Mouse (Mus musculus) left cerebral cortex, adult 2 months (tissue): Measurements from ENCODE around the gene Xirp1. TPM values are rescaled to one million over a fixed set of nuclear protein-coding genes. Genes with fewer than 3 reads are reported as not detected.
A peak's percentile ranks its signal among the peaks of the same experiment; 100 is the strongest.

Source experiments
- DNase-seq, 2 experiments: peaks; one replicate each; pipeline ENCODE4 v3.0.0; 2021 to 2022; ENCODE audit warnings: low spot score in 2 of 2, mixed read lengths in 1 of 2; ENCODE audit errors: extremely low spot score in 1 of 2
- H3K27ac ChIP-seq: fragments of 200-600 bp; 2 replicates; pipeline ENCODE4 v1.8.1; 2022
- H3K4me3 ChIP-seq: fragments of 200-600 bp; 2 replicates; pipeline ENCODE4 v1.8.1; 2022
- CTCF ChIP-seq: fragments of 200-600 bp; IDR thresholded peaks from 2 replicates; pipeline ENCODE4 v1.8.1; 2022; ENCODE audit warnings: antibody characterized with exemption, mild to moderate bottlenecking, moderate library complexity
- intact Hi-C: fragments of 180-260 bp; cut with DNase I; formaldehyde crosslinking; loops from one replicate; pipeline ENCODE4 v1.15.1; 2025
- total RNA-seq, 2 experiments: library from RNA; stranded (reverse); gene quantifications; 2 replicates each; pipeline ENCODE4 v1.2.3; 2021

Gene Xirp1
- total RNA-seq, 2 experiments from 2014 or later: 0.14 to 0.20 TPM

GRCm38 (mm10) chr9:120043115-120043514 lies 19.7 kb upstream of the Xirp1 start:
- no peak for DNase-seq
- intact Hi-C loops: no loop called here
- no peak overlapping the region for H3K4me3 ChIP-seq
- H3K27ac ChIP-seq: no peak overlapping the region
- no peak for TF ChIP-seq CTCF

GRCm38 (mm10) chr9:120037414-120037813 lies 14.0 kb upstream of the Xirp1 start:
- Histone ChIP-seq H3K27ac (peak overlapping the region; percentile 57; the same call in 1 of the 2 replicates), H3K4me3 (no peak overlapping the region)
- TF ChIP-seq CTCF: no peak
- intact Hi-C loops: no loop called here
- DNase-seq: no peak

- intact Hi-C loops: no loop called here
- no peak for TF ChIP-seq CTCF
- Histone ChIP-seq H3K27ac (no peak overlapping the region), H3K4me3 (no peak overlapping the region)
- no peak for DNase-seq
These were observed 11.0 kb upstream of the Xirp1 start for GRCm38 (mm10) chr9:120034375-120034774.

- TF ChIP-seq CTCF: no peak; the same call in 1 of the 2 replicates
- intact Hi-C loops: no loop called here
- Histone ChIP-seq H3K4me3 (no peak overlapping the region), H3K27ac (no peak overlapping the region)
- no peak for DNase-seq
These were observed 9.3 kb upstream of the Xirp1 start for GRCm38 (mm10) chr9:120032710-120033109.

- no peak for DNase-seq
- TF ChIP-seq CTCF: no peak
- no peak overlapping the region for H3K4me3 ChIP-seq
- no peak overlapping the region for H3K27ac ChIP-seq
- intact Hi-C loops: no loop called here
These were observed 7.0 kb upstream of the Xirp1 start for GRCm38 (mm10) chr9:120030421-120030820.

GRCm38 (mm10) chr9:120029880-120030279 lies 6.5 kb upstream of the Xirp1 start:
- intact Hi-C loops: no loop called here
- TF ChIP-seq CTCF: no peak
- no peak overlapping the region for H3K27ac ChIP-seq
- H3K4me3 ChIP-seq: no peak overlapping the region
- DNase-seq: no peak

GRCm38 (mm10) chr9:120027401-120028151 lies 4.2 kb upstream of the Xirp1 start:
- Histone ChIP-seq H3K27ac (0 out of 2 replicates have a peak overlapping the region, but pooled peaks have one; percentile 19), H3K4me3 (no peak overlapping the region)
- peak; percentile 66 for TF ChIP-seq CTCF
- no peak for DNase-seq
- intact Hi-C loops: loop anchor here (1.0 kb wide), 2 partner anchors 46 to 71 kb away; no protein-coding TSS in a partner anchor

GRCm38 (mm10) chr9:120024625-120025024 lies 1.2 kb upstream of the Xirp1 start:
- intact Hi-C loops: no loop called here
- DNase-seq: no peak
- no peak overlapping the region for H3K4me3 ChIP-seq
- H3K27ac ChIP-seq: no peak overlapping the region
- TF ChIP-seq CTCF: no peak

GRCm38 (mm10) chr9:120024171-120024570 lies 773 bp upstream of the Xirp1 start:
- intact Hi-C loops: no loop called here
- DNase-seq: peak in 1 of 2 experiments; percentile 44
- TF ChIP-seq CTCF: no peak
- H3K27ac ChIP-seq: no peak overlapping the region
- no peak overlapping the region for H3K4me3 ChIP-seq

GRCm38 (mm10) chr9:120021164-120021563 lies 2.2 kb downstream of the Xirp1 start:
- Histone ChIP-seq H3K27ac (no peak overlapping the region), H3K4me3 (no peak overlapping the region)
- intact Hi-C loops: no loop called here
- TF ChIP-seq CTCF: no peak
- no peak for DNase-seq

GRCm38 (mm10) chr9:120020285-120020890 lies 3.0 kb downstream of the Xirp1 start:
- peak; percentile 87 for TF ChIP-seq CTCF
- peak; percentile 75 to 77 for DNase-seq
- intact Hi-C loops: loop anchor here (1.0 kb wide), 1 partner anchor 78 kb away; no protein-coding TSS in a partner anchor
- no peak overlapping the region for H3K4me3 ChIP-seq
- no peak overlapping the region for H3K27ac ChIP-seq

GRCm38 (mm10) chr9:120016956-120017355 lies 6.4 kb downstream of the Xirp1 start:
- no peak overlapping the region for H3K4me3 ChIP-seq
- no peak for DNase-seq
- H3K27ac ChIP-seq: no peak overlapping the region
- intact Hi-C loops: no loop called here
- TF ChIP-seq CTCF: no peak
